Mouse (Mus musculus) liver, embryonic 11.5 days (tissue): ENCODE data around the gene 1110051M20Rik. TPM values are rescaled to one million over a fixed set of nuclear protein-coding genes. Genes with fewer than 3 reads are reported as not detected.

ENCODE experiments used
- ATAC-seq: fragments of 200-750 bp; cut with Nextera tagmentation; replicated peaks from 2 replicates; pipeline ENCODE4 v1.8.0; 2017; ENCODE audit warnings: moderate number of reproducible peaks, mild to moderate bottlenecking, moderate TSS enrichment, moderate library complexity; ENCODE audit not compliant: low FRiP score
- DNase-seq: peaks from one replicate; pipeline ENCODE4 v3.0.0-alpha.2; 2017; ENCODE audit warnings: low spot score
- H3K27ac ChIP-seq: fragments of 300-500 bp; sonication (generic); 2 replicates; pipeline ENCODE4 v1.5.1; 2014; ENCODE audit warnings: mild to moderate bottlenecking, low read depth, low read length, control low read depth
- H3K27me3 ChIP-seq: fragments of 300-500 bp; sonication (generic); replicated peaks from 2 replicates; pipeline ENCODE4 v1.6.1; 2014; ENCODE audit warnings: low read length, mixed read lengths; ENCODE audit not compliant: control insufficient read depth, insufficient read depth
- H3K36me3 ChIP-seq: fragments of 300-500 bp; sonication (generic); 2 replicates; pipeline ENCODE4 v1.6.1; 2014; ENCODE audit warnings: mild to moderate bottlenecking, low read length, moderate library complexity, mixed read lengths; ENCODE audit not compliant: control insufficient read depth, insufficient read depth
- H3K4me1 ChIP-seq: fragments of 300-500 bp; sonication (generic); replicated peaks from 2 replicates; pipeline ENCODE4 v1.6.1; 2014; ENCODE audit warnings: low read length, mixed read lengths; ENCODE audit not compliant: control insufficient read depth, insufficient read depth
- H3K4me2 ChIP-seq: fragments of 300-500 bp; sonication (generic); 2 replicates; pipeline ENCODE4 v1.6.1; 2014; ENCODE audit warnings: mild to moderate bottlenecking, control low read depth, moderate library complexity
- H3K4me3 ChIP-seq: fragments of 300-500 bp; sonication (generic); 2 replicates; pipeline ENCODE4 v1.5.1; 2014; ENCODE audit warnings: low read depth, low read length, control low read depth
- H3K9ac ChIP-seq: fragments of 300-500 bp; sonication (generic); 2 replicates; pipeline ENCODE4 v1.6.1; 2014; ENCODE audit warnings: low read depth, low read length, control low read depth
- H3K9me3 ChIP-seq: fragments of 300-500 bp; sonication (generic); 2 replicates; pipeline ENCODE4 v1.6.1; 2016; ENCODE audit warnings: low read length, inconsistent platforms, mixed read lengths; ENCODE audit not compliant: control insufficient read depth
- WGBS: fragments of 180-500 bp; shearing (Covaris S2); extraction: QIAGEN DNeasy Blood & Tissue Kit; methylation state at CpG from one replicate; pipeline ENCODE4 v1.1.7; 2014; 5-methylcytosine and 5-hydroxymethylcytosine counted together
- polyA plus RNA-seq: library from polyadenylated mRNA; unstranded; fragments of >200 nt; fragmentation: Nextera tagmentation; extraction: Ambion mirVana; gene quantifications from 2 replicates; pipeline ENCODE4 v1.2.1, GENCODE M21; 2014

1110051M20Rik gene
- polyA plus RNA-seq, 1 experiment from 2014 or later = 23.7 TPM

- H3K9me3 ChIP-seq = no peaks in the 10 kb centered on the region
Observed at GRCm38 (mm10) chr2:91335128-91335527, 109.4 kb downstream of the 1110051M20Rik start.

DNA sequence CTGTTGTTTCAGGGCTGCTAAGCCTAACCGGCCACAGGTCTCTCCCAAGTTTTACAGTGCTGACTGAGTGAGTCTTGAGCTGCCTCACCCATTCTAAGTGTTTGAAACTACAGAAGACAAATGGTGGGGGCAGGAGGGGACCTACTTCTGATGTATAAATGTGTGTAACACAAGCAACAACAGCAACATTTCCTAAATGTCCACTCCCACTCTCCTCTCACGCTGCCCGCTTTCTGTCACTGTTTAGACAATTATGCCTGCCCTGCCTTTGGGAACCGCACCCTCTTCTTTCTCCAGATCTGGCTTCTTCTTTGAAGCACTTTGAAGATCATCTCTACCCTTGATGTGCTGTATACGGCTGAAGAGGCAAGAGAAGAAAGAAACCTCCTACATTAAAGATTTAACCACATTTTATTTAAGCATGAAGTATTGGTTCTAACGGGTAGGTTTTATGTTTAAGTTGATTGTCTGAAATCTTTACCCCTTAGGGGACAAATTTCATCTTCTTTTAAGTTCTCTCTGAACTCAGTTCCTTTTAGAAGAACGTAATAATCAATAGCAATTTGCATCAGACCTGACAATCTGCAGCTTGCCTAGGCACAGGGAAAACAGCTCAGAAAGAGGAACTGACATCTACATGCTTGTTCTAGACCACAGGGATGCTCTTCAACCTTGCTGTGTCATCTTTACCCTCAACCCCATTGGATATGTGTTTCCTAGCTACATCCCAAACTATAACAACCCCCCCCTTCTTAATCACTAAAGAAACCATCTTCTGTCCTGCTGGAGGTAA is 113.3 kb downstream of the 1110051M20Rik start:
- Histone ChIP-seq H3K36me3 (no peaks in the 10 kb centered on the region), H3K4me3 (no peak overlapping the region), H3K27ac (no peak overlapping the region), H3K4me1 (no peaks in the 10 kb centered on the region; the same call in 1 of the 2 replicates), H3K4me2 (no peak overlapping the region), H3K9ac (no peak overlapping the region), H3K9me3 (no peaks in the 10 kb centered on the region), H3K27me3 (no peaks in the 10 kb centered on the region)
- 81% methylated on average over 7 of the region's 7 CpGs for WGBS
- no peak for ATAC-seq
- DNase-seq = no peak

More at GRCm38 (mm10) chr2:91335128-91335527, 109.4 kb downstream of the 1110051M20Rik start:
- no peak overlapping the region for H3K4me2 ChIP-seq
- H3K36me3 ChIP-seq = no peaks in the 10 kb centered on the region
- H3K27me3 ChIP-seq = no peaks in the 10 kb centered on the region
- DNase-seq = no peak
- ATAC-seq = no peak
- no peak overlapping the region for H3K27ac ChIP-seq
- H3K4me1 ChIP-seq = no peaks in the 10 kb centered on the region
- 64% methylated on average over 4 of the region's 4 CpGs for WGBS
- H3K9ac ChIP-seq = no peak overlapping the region
- no peak overlapping the region for H3K4me3 ChIP-seq

GRCm38 (mm10) chr2:91329996-91330738 is 114.3 kb downstream of the 1110051M20Rik start:
- WGBS = 78% methylated on average over 8 of the region's 8 CpGs
- Histone ChIP-seq H3K9ac (no peak overlapping the region), H3K27ac (no peak overlapping the region), H3K4me1 (no peaks in the 10 kb centered on the region; the same call in 1 of the 2 replicates), H3K27me3 (no peaks in the 10 kb centered on the region), H3K9me3 (no peaks in the 10 kb centered on the region), H3K4me2 (no peak overlapping the region), H3K4me3 (no peak overlapping the region), H3K36me3 (no peaks in the 10 kb centered on the region)
- no peak for DNase-seq
- ATAC-seq = no peak

DNA sequence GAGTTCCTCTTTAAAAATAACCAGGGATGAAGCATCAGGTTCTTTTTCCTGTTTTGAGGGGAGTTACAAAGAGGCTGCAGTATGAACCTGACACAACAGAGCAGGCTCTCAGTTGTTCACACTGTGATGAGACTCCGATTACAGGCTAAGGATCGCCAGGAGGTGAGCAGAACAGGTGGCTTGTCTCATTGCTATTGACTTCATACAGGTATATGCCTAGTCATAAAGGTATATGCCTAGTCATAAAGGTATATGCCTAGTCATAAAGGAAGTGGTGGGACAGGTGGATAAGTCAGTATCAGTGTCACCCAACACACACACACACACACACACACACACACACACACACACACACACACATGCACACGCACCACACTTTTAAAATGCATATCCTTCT is 115.8 kb downstream of the 1110051M20Rik start:
- Histone ChIP-seq H3K4me1 (no peaks in the 10 kb centered on the region; the same call in 1 of the 2 replicates), H3K4me2 (no peak overlapping the region), H3K9me3 (no peaks in the 10 kb centered on the region), H3K27ac (no peak overlapping the region), H3K9ac (no peak overlapping the region), H3K4me3 (no peak overlapping the region), H3K27me3 (no peaks in the 10 kb centered on the region), H3K36me3 (no peaks in the 10 kb centered on the region)
- 90% methylated on average over 3 of the region's 3 CpGs for WGBS
- no peak for DNase-seq
- ATAC-seq = no peak

DNA sequence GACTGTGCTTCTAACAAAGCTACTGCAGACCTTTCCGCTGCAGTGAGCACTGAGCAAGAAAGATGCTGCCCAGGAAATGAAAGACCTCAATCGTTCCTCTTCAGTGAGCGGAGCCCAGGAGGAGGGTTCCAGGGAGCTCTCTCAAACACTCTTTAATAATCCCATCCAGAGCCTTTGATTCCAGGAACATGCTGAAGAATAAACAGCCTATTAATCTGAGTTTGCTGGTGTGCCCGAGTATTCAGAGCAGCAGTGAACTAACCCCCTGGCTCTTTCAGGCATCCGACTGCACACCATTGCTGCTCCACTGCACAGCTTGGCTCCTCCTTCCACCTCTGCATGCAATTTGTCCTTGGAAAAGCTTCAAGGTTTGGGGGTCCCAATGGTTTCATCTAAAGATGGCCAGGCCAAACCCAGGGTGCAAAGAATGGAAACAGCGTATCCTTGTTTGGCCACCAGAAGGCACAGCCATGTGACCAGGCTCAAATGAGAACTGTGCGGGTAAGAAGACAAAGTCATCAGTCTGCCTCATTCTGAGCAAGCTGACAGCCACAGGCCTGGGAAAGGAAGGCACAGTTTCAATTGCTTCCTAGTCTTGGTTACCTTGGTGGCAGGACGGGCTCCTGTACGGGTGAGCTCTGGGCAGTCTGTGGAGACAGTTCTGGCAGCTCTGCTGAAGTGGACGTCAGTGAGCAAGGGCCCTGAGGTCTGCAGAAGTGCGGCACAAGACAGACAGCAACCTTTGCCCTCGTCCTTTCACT is 116.4 kb downstream of the 1110051M20Rik start:
- Histone ChIP-seq H3K9ac (no peak overlapping the region), H3K4me3 (no peak overlapping the region), H3K27me3 (no peaks in the 10 kb centered on the region), H3K9me3 (no peaks in the 10 kb centered on the region), H3K36me3 (no peaks in the 10 kb centered on the region), H3K4me1 (no peaks in the 10 kb centered on the region; the same call in 1 of the 2 replicates), H3K4me2 (no peak overlapping the region), H3K27ac (no peak overlapping the region)
- DNase-seq = no peak
- ATAC-seq = no peak
- WGBS = 64% methylated on average over 12 of the region's 12 CpGs

DNA sequence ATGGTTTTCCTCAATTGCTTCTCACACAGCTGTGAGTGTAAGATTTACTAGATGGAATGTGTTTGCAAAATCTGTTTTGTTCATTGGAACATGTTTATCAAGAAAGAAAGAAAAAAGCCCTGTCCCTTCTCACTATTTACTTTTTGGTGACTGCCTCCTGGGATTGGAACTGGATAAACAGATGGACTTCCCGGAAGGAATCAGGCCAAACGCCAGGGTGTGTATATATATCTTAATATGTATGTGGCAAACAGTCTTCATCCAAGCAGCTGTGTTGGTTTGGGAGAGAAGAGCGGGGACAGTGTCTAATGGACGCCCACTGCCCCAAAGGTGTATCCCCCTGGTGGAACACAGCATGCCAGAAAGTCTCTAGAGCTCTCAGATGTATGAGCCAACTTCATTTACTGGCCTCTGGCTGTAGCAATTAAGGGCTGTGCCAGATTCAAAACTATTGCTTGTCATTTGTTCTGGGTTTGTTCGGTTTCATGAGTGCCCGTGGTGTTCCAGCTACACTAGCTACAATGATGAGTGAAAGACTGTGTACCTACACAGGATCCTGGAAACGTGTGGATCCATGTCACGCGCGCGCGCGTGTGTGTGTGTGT is 117.7 kb downstream of the 1110051M20Rik start:
- Histone ChIP-seq H3K9me3 (no peaks in the 10 kb centered on the region), H3K9ac (no peak overlapping the region), H3K36me3 (no peaks in the 10 kb centered on the region), H3K27me3 (no peaks in the 10 kb centered on the region), H3K4me1 (no peaks in the 10 kb centered on the region; the same call in 1 of the 2 replicates), H3K27ac (no peak overlapping the region), H3K4me2 (no peak overlapping the region), H3K4me3 (no peak overlapping the region)
- DNase-seq (no peak), ATAC-seq (no peak)
- 89% methylated on average over 13 of the region's 13 CpGs for WGBS

- Histone ChIP-seq H3K4me1 (no peaks in the 10 kb centered on the region; the same call in 1 of the 2 replicates), H3K9ac (no peak overlapping the region), H3K27me3 (no peaks in the 10 kb centered on the region), H3K9me3 (no peaks in the 10 kb centered on the region), H3K36me3 (no peaks in the 10 kb centered on the region), H3K27ac (no peak overlapping the region), H3K4me2 (no peak overlapping the region), H3K4me3 (no peak overlapping the region)
- ATAC-seq (no peak), DNase-seq (no peak)
- 65% methylated on average over 15 of the region's 15 CpGs for WGBS
Observed at GRCm38 (mm10) chr2:91324761-91325421, 119.6 kb downstream of the 1110051M20Rik start.

- Histone ChIP-seq H3K4me2 (no peak overlapping the region), H3K36me3 (no peaks in the 10 kb centered on the region), H3K9ac (no peak overlapping the region), H3K4me3 (no peak overlapping the region), H3K27me3 (no peaks in the 10 kb centered on the region), H3K27ac (no peak overlapping the region), H3K9me3 (no peaks in the 10 kb centered on the region), H3K4me1 (no peaks in the 10 kb centered on the region; the same call in 1 of the 2 replicates)
- ATAC-seq (no peak), DNase-seq (no peak)
- WGBS = 82% methylated on average over 1 of the region's 1 CpGs
Observed at GRCm38 (mm10) chr2:91324346-91324745, 120.2 kb downstream of the 1110051M20Rik start.
